Mouse (Mus musculus) olfactory bulb, adult 2 months (tissue): Measurements from ENCODE around the gene Tmem262.

Source experiments
- CTCF ChIP-seq: fragments of 200-500 bp; IDR thresholded peaks from 2 replicates; pipeline ENCODE4 v1.5.1; 2012; ENCODE audit warnings: low read depth, mild to moderate bottlenecking, low read length, moderate library complexity; ENCODE audit not compliant: insufficient read depth
- POLR2A ChIP-seq: fragments of 200-500 bp; IDR thresholded peaks from 2 replicates; pipeline ENCODE4 v1.6.1; 2012; ENCODE audit warnings: mild to moderate bottlenecking, low read depth, low read length, moderate library complexity; ENCODE audit not compliant: insufficient read depth

DNA sequence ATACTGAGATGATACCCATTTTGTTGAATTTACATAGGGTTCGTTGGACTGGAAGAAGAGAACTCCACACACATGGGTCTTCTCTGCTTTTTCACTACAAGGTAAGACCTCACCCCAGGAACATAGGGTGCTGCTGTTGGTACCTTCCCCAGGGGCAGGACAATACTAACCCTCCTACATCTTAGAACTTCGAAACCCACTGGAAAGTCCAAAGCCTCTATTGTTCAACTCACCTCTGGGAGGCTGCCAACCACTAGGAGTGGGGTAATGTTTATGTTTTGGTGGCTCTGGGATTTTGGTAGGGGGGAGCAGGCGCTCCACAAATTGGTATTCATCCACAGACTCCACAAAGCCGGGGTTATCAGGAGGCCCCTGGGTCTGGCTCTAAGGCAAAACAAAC lies 23.1 kb upstream of the Tmem262 start:
- TF ChIP-seq CTCF (no peak), POLR2A (no peak)
